Mouse (Mus musculus) kidney, postnatal 14 days (tissue): ENCODE measurements at regions not wholly inside any gene's neighbourhood (a gene's known extent, or its start where the extent isn't known, plus 50 kb on each side); places are given as distances from the start of the nearest gene placed in this dataset.

ENCODE experiments used
- DNase-seq: peaks from one replicate; pipeline ENCODE4 v3.0.0; 2022; ENCODE audit warnings: mixed read lengths

DNA sequence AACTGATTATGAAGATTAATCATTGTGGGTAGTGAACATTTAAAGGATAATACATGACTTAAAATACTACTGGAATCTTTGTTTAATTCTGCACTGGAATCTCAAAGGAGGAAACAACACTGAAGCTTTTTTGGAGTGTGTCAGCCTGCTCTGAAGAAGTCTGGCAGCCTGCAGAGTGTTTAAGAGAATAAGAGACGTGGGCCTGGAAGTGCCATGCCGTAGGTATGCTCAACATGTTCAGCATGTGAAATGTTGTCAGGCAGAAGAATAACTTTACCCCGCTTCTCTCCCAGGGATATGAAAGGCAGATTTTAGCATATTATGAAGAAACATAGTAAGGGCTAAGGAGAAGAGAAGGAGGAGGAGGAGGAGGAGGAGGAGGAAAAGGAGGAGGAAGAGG is 189.6 kb upstream of the Nrp1 start:
- DNase-seq, result no peak

DNA sequence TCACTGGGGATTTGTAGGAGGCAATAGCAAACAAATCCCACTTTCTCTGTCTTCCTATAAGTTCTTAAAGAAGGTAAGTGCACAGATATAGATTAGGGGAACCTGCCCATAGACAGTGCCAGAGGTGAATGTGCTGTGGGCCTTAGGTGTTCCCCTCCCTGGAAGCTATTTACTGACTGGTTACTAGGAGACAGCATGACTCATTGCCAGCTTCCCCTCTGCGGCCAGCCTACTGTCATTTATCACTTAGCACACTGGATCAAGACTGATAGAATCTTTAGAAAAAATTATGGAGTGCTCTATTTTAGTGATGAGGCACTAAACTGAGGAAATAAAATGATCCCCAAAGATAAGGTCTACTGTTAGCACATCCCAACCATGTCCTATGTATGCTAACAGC is 187.3 kb upstream of the Nrp1 start:
- DNase-seq, result no peak

DNA sequence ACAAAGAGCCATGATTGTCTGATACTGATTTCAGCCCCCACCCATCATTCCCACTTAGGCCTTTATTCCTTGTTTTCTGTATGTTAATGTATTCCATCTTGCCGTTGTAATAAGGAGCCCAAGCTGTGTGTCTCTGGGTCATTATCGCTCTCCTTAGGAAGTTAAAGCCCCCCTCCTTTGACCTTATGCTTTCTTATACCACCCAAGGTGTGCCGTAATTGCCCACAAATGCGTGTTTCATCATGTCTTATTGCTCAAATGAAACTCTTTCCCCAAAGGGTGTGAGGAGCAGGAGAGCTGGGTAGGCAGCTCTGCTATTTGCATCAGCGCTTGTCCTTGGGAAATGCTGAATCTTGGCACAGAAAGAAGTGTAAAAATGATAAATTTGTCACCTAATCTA is 178.2 kb upstream of the Nrp1 start:
- DNase-seq, result no peak

DNA sequence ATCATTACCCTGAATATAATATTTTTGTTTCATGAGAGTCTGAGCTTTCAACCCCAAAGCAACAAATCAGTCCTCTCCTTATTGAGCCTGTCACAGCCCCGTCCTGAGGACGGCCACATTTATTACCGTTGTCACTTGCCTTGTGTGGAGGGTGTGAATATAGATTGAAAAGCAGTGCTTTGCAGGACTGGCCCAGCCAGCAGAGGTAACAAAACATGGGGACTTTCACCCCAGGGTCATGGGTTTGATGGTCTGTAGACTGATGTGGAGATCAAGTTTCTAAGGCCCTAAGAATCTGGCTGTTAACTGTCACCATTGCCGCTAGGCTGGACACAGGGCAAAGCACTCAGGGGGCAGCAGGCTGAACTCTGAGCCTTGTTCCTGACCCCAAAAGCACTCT is 175.3 kb upstream of the Nrp1 start:
- no peak for DNase-seq

DNA sequence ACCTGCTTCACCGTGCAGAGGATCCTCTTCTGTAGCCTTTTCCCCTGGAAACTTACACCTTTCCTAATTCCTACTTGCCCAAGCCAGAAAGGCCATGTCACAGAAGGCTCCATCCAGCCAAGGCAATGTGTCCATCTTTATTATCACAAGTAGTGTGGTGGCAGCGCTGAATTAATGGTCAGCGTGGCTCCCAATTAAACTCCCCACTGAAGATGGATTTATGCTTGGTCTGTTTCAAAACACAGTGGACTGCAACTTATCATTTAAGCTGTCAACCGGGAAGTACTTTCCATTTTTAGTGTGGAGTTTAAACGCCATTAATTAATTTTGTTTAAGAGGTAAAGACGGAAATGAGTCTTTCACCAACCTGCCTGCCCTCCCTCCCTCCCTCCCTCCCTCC is 170.1 kb upstream of the Nrp1 start:
- DNase-seq, result no peak

DNA sequence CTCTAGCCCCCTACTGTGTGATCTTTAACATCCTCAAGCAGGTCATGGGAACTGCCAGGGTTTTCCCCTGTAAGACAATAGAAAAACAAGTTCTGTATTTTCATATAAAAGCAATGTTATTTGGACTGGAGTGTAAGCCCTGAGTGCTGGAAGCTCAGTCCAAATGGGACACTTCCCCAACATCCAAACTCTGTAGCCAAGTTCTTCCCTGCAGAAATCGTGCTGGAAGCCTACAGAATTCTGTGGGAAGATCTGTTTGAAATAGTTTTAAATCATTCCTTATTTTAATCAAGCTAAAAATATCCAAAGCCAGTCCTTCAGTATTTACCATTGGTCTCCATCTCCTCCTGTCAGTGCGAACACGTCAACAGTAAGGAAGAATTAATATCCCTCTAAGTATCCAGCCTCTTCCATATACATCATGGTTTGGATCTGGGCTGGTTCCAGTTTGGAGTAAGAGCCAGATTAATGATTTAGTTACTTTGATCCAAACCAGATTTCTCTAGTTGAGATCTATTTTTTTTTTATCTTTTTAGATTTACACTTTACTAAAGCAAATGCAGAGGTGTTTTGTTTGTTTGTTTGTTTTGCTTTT is 165.0 kb upstream of the Nrp1 start:
- no peak for DNase-seq

DNA sequence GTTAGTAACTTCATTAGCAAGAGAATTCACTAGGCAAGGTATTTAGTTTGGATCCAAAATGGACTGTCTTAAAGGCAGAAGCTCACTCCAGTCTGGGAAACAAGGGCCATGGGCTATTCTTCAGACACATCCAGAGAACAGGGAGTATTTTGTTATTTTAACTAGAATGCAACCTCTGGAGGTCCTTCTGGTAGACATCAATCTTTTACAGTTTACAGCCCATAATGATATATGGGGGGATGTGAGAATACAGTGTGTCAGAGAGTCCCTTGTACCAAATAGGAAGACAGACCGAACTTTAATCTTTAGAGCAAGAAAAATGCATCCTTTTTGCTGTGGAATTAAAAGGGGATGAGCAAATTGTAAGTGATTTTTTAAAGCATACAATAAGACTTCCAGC is 157.6 kb upstream of the Nrp1 start:
- no peak for DNase-seq

DNA sequence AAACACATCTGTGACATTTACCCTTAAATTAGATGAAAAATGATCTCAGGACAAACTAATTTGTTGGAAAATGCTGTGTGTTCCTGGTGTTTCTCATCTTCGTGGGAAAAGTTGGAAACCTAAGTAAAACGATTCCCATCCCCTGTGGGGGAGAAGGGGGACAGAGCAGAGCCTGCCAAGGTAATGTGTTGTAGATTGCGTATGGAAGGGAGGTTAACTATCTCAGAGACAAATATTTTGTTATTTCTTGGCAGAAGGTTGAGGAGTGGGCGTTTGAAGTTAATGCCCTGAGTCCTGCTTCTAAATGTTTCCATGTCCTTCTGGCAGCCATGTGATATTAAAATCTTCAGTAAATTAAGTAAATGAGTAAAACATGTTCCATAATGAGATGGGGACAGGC is 156.8 kb upstream of the Nrp1 start:
- no peak for DNase-seq

DNA sequence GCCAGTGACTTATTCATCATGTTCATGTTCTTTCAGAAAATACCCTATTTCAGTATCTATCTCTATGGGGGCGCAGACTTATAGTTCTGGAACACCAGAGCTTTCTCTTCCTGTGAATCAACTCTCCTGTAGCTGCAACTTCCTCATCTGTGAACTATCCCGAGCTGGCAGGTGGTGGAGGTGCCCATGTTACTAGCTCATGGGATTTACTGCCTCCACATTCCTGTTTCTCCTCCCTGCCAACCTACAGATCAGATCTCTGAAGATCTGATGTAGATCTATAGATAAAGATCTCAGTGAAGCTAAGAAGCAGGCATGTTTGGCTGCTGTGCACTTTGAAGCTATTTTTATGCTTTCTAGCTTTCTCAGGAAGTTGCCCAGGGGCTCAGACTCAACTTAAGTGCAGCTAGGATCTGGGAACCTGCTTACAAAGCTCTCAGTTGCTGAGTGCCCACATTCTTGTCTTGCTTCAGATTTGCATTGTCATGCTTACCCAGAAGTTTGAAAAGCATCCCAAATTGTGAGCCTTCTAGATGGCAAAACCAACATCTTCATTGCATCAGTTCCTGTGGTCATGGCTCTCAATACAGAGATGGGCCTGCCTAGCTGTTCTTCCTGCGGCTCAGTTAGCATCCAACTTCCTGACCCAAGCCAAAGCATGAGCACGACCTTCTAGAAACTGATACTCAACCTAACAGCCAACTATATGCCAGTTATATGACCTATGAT is 156.1 kb upstream of the Nrp1 start:
- no peak for DNase-seq

DNA sequence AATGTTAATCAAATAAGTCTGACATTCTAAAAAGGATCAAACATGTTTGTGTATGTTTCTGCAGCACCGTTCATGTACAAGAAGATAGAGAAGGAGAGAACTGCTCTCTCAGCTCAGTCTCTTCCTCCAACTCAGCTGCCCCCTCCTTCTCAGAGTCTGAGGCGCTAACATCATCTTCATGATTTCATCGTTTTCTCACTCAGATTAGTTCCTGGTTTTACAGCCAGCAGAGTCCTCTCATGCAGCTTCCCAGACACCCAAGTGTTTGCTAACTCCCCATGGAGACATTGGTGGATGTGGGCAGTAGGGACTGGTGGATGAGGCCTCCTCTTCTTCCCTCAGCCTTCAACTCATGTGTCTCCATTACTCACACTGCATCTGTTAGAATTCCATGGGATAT is 153.6 kb upstream of the Nrp1 start:
- no peak for DNase-seq

DNA sequence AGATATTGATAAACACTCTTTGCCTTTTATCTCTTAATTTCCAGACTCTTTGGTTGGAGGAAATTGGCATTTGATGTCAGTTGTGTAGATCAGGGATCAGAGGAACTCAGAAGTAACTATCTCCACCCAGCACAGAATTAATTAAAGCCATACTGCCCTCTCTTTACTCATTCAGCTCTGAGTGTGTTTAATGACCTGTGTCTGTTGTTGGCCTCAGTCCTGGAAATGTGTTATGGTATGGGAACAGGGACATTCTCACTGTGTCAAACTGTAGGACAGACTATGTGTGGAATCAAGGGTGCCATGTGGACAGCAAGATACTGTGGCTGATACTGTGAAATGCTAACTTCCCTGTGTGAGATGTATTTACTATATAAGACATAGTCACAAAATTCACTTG is 151.3 kb upstream of the Nrp1 start:
- peak; percentile 14 for DNase-seq

DNA sequence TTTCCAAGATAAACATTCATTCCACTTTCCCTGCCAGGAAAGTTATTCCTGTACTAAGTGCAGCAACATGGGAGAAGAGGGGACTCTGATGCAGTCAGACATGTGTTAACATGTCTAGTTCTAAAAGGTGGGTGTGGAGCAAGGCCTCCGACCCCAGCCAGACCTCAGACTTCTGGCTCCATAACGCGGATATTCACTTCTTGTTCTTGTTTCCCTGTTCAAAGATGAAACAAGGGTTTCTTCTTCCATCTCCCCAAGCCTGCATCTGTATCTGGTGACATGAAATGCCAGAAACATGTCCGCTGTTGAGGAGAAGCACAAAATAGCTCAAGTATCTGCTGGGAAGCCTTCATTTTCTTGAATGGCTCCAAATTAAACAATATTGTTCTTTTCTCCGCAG is 147.6 kb upstream of the Nrp1 start:
- DNase-seq, result no peak

DNA sequence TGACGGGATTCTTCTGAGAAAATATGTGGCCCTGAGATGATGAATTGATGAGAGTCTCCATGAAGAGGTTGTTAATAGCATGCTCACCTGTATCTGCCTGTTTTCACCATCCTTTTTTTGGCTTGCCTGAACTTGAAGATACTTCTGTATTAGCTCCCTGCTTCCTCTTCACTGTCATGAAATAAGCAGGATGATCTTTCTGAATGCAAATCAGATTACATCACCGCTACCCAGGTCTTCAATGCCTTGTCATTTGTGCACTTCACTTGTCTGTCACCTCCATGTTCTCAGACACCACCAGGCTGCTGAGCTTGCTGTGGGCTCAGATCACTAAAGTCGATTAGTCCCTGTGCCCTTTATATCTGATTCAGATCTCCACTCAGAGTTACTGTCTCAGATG is 146.2 kb upstream of the Nrp1 start:
- DNase-seq, result no peak

DNA sequence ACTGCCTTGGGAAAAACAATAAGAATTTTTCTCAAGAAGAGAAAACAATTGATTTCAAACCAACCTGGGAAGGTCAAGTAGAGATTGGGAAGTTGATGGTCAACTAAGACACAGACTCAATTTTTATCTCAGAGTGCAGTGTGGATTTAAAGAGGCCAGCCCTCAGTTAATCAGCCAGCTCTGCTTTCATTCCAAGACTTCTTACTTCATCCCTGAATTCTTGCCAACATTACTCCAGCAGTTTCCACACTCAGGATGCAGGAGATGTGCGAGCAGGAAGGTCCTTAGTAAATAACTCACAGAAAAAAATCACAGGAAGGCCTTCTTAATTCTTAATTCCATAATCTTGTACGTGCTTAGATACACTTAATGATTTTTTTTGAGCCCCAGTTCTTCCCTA is 144.1 kb upstream of the Nrp1 start:
- DNase-seq, result peak; percentile 17

DNA sequence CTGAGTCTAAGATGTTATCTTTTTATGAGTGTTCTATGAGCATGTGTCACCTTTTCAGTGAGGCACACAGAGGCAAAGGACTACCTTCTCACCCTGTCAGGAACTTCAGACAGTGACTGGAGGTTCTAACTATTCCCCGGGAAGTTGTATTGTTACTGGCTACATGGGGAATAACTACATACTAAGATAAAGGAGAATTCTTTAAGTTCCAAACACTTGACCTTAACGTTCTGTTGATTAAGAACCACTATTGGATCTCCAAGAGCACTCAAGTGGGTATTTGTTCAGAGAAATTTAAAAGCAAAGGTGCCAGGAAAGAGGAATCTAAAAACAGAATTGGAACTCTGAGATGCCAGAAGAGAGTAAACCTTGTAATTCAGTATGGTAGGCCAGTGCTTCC is 139.5 kb upstream of the Nrp1 start:
- DNase-seq, result no peak

DNA sequence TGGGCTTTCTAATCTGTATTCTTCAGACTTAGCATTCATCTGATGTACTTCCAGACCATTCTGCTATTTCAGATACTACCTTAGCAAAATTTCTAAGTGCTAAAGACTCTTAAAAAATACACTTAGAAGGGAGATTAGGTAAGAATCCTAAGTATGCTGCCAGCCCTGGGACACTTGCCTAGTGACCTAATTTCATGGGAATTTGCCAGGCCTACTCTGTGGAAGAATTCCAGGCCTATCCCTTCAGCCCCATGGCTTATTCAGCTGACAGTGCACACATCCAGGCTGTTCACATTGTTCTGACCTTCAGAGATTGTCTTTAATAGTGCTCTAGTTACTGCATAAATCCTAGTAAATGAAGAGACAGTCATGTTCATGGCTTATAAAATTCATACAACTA is 138.9 kb upstream of the Nrp1 start:
- DNase-seq, result peak; percentile 61

DNA sequence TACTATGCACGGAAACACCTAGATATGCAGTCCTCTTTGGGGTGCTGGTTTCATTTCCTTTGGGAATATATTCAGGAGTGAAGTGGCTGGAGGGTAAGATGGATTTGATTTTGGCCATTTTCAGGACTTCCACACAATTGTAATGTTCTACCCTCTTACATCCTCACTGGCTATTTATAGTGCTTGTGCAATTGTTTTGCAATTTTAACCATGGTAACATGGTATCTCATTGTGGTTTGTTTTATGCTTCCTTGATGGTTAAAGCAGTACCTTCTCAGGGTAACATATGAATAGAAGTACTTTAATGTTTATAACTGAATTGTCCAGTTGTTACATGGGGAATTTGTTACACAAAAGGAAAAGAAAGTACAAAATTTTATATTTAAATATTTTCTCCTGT is 135.3 kb upstream of the Nrp1 start:
- no peak for DNase-seq

DNA sequence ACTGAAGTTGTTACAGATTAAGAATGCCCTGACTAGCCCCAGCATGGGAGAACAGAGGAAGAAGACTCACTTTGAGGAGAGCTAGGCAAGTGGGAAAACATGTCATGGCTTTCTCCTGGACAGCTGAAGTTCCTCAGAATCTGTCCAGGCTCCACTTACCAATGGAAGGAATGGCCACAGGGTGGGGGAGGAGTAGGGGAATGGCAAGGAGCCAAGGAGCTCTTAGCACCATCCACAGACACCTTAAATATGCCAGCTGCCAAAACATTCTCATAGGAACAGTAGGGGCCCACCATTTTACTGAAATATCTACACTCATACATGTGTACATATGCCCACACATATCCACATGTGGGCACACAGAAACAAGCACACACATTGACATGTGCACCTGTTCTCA is 134.9 kb upstream of the Nrp1 start:
- DNase-seq, result no peak

DNA sequence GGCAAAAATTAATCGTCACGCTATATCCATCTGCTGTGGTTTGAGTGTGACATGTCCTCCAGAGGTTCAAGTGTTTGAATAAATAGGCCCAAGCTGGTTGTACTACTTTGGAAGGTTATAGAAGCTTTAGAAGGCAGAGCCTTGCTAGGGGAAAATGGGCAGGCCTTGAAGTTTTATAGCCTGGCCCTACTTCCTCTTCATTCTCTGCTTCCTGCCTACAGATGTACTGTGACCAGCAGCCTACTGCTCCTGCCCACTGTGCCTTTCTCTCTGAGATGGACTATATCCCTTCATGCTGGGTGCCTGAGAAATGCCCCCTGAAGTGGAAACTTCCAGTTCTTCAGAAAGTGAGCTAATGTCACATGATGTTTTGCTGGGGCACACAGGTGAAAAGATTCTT is 133.3 kb upstream of the Nrp1 start:
- no peak for DNase-seq

DNA sequence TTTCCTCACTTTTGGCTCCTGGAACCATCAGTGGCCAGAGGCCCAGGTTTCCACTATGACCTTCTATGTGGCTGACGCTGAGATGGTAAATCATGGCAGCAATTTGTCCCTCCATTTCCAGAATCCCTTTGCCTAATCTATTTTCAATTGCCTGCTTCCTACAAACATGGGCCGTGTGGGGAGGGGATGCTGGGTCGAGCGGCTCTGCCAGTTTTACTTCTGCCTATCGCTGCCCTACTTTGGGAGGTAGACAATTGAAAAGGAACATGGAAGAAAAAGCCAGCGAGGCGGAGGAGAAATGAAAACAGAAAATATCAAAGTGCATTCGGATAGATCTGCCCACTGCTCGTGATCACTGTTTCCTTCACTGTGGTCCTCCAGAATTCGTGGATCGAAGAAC is 123.3 kb upstream of the Nrp1 start:
- DNase-seq, result no peak

DNA sequence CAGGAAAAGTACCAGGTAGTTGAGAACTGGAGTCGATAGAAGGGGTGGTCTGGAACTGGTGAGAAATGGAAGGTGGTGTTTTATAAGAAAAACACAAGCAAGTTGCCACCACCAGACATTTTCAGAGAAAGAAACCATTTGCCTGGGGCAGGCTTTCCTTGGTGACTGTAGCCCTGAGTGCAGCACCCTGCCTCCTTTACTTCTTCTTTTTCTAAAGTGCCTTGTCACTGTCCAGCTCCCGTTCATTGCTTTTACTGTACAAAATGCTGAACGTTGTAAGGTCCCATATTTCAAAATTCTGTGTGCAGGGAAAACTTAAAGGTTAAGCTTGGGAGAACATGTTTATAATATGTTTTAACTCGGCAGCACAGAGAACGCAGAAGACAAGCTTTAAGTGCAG is 122.9 kb upstream of the Nrp1 start:
- DNase-seq, result no peak

DNA sequence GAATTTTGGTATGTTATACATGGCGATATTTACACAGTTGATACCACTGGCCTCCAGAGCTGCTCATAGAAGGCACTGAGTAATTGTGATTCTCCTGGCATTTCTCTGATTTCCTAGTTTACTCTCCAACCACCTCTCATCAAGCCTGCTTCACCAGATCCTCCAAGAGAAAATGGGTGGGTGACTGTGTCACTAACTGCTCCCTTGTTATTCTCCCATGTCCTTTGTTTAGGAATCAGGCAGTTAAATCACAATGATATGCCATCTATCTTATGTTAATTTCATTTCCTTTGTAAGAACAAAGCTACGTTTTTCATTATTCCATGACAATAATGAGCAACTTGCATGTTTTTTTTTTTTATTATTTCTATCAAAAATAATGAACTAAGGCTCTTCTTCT is 122.3 kb upstream of the Nrp1 start:
- no peak for DNase-seq

DNA sequence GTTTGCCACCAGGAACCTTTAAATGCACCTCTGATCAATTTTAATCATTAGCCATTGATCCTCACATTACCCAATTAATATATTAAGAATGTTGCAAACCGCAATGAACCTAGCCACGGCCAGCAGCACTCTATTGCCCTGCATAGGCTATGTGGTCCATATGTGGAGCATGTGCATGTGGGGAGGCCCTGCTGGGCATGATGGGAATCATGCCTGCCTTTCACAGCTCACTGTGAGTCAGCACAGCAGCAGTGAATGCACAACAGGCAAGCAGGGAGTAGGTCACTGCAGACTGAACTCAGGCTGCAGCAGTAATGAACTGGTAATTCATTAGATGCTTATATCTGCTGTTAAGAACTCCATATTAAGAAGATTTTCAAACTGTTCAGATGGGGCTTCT is 119.5 kb upstream of the Nrp1 start:
- DNase-seq, result no peak

DNA sequence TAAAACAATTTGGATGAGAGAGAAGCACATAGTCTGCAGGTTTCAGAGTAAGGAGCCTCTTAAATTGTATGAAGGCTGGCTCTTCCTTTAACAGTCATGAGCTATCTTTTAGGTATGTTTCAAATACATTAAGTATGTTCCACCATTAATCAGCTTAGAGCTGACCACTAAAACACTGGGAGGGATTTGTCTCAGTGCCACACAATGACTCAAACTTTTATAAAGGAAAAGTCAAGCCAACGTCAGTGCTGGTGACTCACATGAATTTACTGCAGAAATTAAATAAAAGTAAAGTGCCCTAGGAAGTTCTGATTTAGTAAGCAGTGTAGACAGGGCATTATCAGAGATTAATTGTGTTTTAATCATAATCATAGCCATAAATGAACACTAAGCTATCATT is 118.6 kb upstream of the Nrp1 start:
- DNase-seq, result no peak

DNA sequence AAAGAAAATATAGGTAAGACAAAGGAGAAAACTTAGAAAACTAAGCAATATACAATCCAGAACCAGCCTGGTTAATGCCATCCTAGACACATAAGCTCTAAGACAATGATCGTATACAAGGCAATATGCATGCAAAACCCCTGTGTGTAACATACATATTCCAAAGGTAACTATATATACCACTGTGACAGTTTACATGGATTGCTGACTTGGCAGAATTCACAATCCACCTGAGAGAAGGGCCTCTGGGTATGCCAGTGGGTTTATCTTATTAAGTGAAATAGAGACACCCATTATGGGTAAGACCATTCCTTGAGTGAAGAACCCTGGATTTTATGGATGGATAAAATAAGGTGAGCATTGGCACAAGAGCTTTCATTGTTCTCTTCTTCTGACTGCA is 117.2 kb upstream of the Nrp1 start:
- DNase-seq, result no peak
